Mouse (Mus musculus) G1E (cell line): ENCODE data around the gene Trim16.

Experiments used
- CTCF ChIP-seq: IDR thresholded peaks from 2 replicates; pipeline ENCODE4 v1.5.1; 2012; ENCODE audit warnings: low read depth, low read length, inconsistent platforms, mixed read lengths
- GATA1 ChIP-seq: IDR thresholded peaks from 2 replicates; pipeline ENCODE4 v1.6.1; 2012; ENCODE audit warnings: borderline replicate concordance, low read length, inconsistent platforms, mixed read lengths

- TF ChIP-seq CTCF (no peak), GATA1 (no peak)
These were observed 43.5 kb upstream of the Trim16 start for GRCm38 (mm10) chr11:62776510-62776909.
